Mouse (Mus musculus) mature B cell (primary cell): ENCODE results near the gene Sv2b.
"Not testable (repeated sequence)": the region's sequence is repeated elsewhere in the genome, so short reads cannot be mapped to it uniquely, and the experiment has no call there.

ENCODE experiments used
- in situ Hi-C: fragments of 300-500 bp; cut with MboI; formaldehyde crosslinking; loops from 2 replicates; pipeline ENCODE4 v1.14.3; 2019

Gene Sv2b

GRCm38 (mm10) chr7:75308457-75309312 lies at the start of gene Sv2b:
Gene Sv2b, minus strand, starts transcription at chr7:75309262.
- in situ Hi-C loops = no loop called here

- in situ Hi-C loops = no loop called here
Observed at GRCm38 (mm10) chr7:75358284-75358851, 49.3 kb upstream of the Sv2b start.

GRCm38 (mm10) chr7:75355521-75355920 lies 46.5 kb upstream of the Sv2b start:
- in situ Hi-C loops = no loop called here

- in situ Hi-C loops = no loop called here
Observed at GRCm38 (mm10) chr7:75352777-75353374, 43.8 kb upstream of the Sv2b start.

GRCm38 (mm10) chr7:75350172-75350571 lies 41.1 kb upstream of the Sv2b start:
- in situ Hi-C loops = no loop called here

GRCm38 (mm10) chr7:75332311-75332710 lies 23.2 kb upstream of the Sv2b start:
- in situ Hi-C loops = no loop called here

- in situ Hi-C loops = no loop called here
Observed at GRCm38 (mm10) chr7:75329740-75330142, 20.7 kb upstream of the Sv2b start.

- in situ Hi-C loops = no loop called here
Observed at GRCm38 (mm10) chr7:75328721-75329362, 19.8 kb upstream of the Sv2b start.

GRCm38 (mm10) chr7:75325273-75325672 lies 16.2 kb upstream of the Sv2b start:
- in situ Hi-C loops = no loop called here

- in situ Hi-C loops = not testable (repeated sequence)
Observed at GRCm38 (mm10) chr7:75322742-75323141, 13.7 kb upstream of the Sv2b start.

- in situ Hi-C loops = no loop called here
Observed at GRCm38 (mm10) chr7:75320009-75320408, 10.9 kb upstream of the Sv2b start.

- in situ Hi-C loops = no loop called here
Observed at GRCm38 (mm10) chr7:75318320-75318719, 9.3 kb upstream of the Sv2b start.

GRCm38 (mm10) chr7:75314873-75315272 lies 5.8 kb upstream of the Sv2b start:
- in situ Hi-C loops = no loop called here

GRCm38 (mm10) chr7:75309570-75309969 lies 508 bp upstream of the Sv2b start:
- in situ Hi-C loops = no loop called here

GRCm38 (mm10) chr7:75308140-75308456 lies 964 bp downstream of the Sv2b start:
- in situ Hi-C loops = no loop called here

GRCm38 (mm10) chr7:75307570-75308087 lies 1.4 kb downstream of the Sv2b start:
- in situ Hi-C loops = no loop called here

- in situ Hi-C loops = no loop called here
Observed at GRCm38 (mm10) chr7:75305901-75306465, 3.1 kb downstream of the Sv2b start.

- in situ Hi-C loops = no loop called here
Observed at GRCm38 (mm10) chr7:75302523-75303215, 6.4 kb downstream of the Sv2b start.

GRCm38 (mm10) chr7:75299245-75299644 lies 9.8 kb downstream of the Sv2b start:
- in situ Hi-C loops = no loop called here

- in situ Hi-C loops = no loop called here
Observed at GRCm38 (mm10) chr7:75296688-75297119, 12.4 kb downstream of the Sv2b start.

- in situ Hi-C loops = no loop called here
Observed at GRCm38 (mm10) chr7:75295228-75295865, 13.7 kb downstream of the Sv2b start.
